Mouse (Mus musculus): ENCODE measurements around the gene Wscd1.
"Not testable (repeated sequence)": the region's sequence is repeated elsewhere in the genome, so short reads cannot be mapped to it uniquely, and the experiment has no call there.

Gene Wscd1

DNA sequence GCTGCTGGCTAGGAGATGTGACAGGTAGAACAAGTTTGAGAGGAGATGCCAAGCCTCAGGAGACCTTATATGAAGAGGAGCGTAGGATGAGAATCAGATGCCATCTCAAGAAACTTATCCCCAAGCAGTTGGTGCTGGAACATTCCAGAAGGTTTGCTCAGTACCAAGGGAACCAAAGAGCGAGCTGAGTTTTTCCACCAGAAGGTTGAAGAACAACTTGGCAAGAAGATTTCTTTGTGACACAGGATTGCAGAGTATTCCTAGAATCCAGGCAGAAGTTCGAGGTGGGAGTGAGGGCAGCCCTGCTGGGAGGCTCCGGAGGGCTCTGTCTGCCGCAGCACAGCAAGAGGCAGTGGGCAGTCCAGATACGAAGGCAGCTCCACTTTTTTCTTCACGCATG is 21.4 kb downstream of the Wscd1 start:
- no peak for DNase-seq

GRCm38 (mm10) chr11:71772056-71772455 is 22.3 kb downstream of the Wscd1 start:
- no peak for DNase-seq

GRCm38 (mm10) chr11:71772802-71773201 is 23.1 kb downstream of the Wscd1 start:
- DNase-seq = no peak

DNA sequence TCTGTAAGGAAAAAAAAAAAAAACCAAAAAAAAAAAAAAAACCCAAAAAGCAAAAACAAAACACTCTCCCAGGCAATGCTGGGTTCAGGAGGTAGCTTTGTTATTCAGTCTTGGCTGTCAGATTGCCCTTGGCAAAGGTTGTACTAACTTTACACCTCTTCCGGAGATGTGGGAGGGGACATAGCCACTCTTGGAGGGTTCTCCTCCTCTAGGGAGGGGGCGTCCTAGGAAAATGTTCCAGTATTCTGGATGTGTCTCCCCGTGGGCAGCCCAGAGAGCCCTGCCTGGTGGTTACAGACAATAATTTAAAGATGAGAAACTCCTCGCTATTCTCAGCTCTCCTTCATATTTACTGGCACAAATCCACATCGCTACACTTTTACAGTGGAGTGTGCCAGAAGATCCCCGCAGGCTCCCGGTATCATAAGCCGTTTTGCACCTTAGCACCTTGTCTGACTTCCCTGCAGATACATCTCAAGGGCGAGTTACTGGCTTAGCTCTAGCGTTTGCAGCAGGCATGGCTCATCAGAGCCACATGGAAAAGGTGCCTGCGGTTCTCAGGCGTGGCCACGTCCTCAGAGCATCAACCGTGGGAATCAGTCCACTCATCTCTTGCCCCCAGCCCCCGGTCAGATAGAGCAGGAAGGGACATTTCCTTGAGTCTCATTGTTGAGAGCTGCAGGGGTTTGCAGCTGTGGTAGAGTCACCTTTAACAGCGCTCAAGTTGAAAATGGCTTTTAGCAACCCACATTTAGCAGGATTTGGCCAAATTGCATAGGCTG is 24.5 kb downstream of the Wscd1 start:
- peak; percentile 55 for DNase-seq

DNA sequence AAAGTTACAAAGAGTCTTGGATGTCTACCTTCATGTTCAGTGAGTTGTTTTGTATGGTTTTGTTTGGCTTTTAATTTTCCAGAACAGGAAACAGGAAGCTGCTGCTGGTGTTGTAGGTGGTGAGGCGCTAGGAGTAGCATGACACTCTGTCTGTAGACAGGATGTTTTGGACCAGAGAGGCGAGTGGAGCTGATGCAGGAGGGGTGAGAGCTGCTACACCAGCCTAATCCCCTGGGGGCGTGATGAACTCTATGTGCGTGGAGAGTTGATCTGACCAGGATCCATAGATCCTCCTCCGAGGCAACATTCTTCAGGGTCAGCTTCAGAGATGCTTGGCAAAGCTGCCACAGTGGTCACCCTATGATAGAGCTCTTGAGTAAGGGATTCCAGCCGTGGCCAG is 25.3 kb downstream of the Wscd1 start:
- DNase-seq = peak; percentile 53

DNA sequence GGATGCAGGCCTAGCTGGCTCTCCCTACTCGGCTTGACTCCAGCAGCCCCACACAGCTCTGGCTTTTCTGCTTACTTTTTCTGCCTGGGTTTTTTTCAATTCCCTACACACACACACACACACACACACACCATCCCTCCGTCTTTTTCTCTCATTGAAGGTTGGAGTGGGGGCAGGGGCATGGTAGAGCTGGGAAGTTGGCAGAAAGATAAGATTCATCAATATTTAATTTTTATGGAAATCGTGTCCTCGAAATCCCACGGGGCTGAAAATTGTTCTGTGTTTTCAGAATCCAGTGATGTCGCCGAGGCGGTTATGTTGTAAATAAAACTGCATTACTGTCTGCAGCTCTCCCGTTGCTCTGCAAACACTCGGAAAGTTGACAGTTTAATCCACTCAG is 29.9 kb downstream of the Wscd1 start:
- DNase-seq = no peak

- DNase-seq = no peak
Measured at GRCm38 (mm10) chr11:71781737-71782354, 32.1 kb downstream of the Wscd1 start.

GRCm38 (mm10) chr11:71785499-71785898 is 35.8 kb downstream of the Wscd1 start:
- no peak for DNase-seq

DNA sequence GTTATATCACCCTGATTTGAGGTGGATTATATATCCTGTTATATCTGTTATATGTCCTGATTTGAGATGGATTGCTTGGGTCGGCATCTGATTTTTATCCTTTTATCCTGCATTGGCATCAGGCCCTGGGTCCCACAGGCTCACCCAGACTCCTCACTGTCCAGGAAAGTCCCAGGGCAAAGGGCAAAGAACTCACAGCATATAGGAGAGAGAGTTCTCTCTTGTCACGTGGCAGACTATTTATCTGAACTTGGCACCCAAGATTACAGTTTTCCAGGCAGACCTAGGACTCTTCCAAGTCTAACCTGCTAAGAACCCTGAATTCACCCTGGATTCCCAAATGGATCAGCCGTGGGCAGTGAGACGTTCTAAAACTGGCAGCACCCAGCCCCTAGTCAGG is 38.5 kb downstream of the Wscd1 start:
- peak; percentile 15 for DNase-seq

- no peak for DNase-seq
Measured at GRCm38 (mm10) chr11:71790227-71790626, 40.5 kb downstream of the Wscd1 start.

GRCm38 (mm10) chr11:71799206-71799605 is 49.5 kb downstream of the Wscd1 start:
- DNase-seq = no peak

DNA sequence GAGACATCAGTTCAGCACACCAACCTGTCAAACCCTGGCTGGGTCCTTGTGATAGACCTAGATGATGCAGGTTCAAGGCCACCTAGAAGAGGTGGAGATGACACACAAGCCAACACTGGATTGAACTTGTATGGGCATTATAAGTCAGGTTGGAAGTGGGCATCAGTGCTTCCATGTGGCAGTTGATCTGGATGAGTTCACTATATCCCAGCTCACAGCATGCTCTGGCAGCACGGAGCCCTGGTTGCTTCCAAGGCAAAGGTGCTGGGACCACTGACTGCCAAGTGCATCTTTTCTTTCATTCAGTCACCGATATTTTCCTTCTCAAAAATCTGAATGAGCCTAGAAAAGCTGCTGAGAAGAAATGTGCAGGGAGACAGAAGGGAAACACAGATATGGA is 58.8 kb downstream of the Wscd1 start:
- DNase-seq = no peak

- DNase-seq = no peak
Measured at GRCm38 (mm10) chr11:71811828-71812227, 62.1 kb downstream of the Wscd1 start.

- DNase-seq = no peak
Measured at GRCm38 (mm10) chr11:71812921-71813320, 63.2 kb downstream of the Wscd1 start.

- no peak for DNase-seq
Measured at GRCm38 (mm10) chr11:71814511-71814910, 64.8 kb downstream of the Wscd1 start.

DNA sequence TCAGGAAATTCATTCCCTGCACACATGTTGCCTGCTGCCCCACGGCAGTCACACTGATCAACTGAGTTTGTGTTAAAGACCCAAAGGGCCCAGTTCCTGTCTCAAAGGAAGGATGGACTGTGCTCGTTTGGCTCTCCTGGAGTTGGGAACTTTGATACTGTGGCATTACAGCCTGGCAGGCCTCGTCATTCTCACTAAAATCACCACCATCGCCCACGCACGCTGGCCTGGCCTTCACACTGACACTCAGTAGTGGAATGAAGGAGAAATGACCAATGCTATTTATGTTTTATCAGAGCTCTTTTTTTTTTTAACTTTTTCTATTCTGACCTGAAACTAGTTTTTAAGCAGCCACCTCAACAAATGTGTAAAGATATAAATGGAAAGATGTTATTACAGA is 65.6 kb downstream of the Wscd1 start:
- no peak for DNase-seq

GRCm38 (mm10) chr11:71816918-71817317 is 67.2 kb downstream of the Wscd1 start:
- DNase-seq = peak; percentile 3

- DNase-seq = peak; percentile 65
Measured at GRCm38 (mm10) chr11:71817341-71817740, 67.6 kb downstream of the Wscd1 start.

- DNase-seq = peak; percentile 54
Measured at GRCm38 (mm10) chr11:71818111-71818510, 68.4 kb downstream of the Wscd1 start.

GRCm38 (mm10) chr11:71819901-71820300 is 70.2 kb downstream of the Wscd1 start:
- no peak for DNase-seq

GRCm38 (mm10) chr11:71820847-71821246 is 71.1 kb downstream of the Wscd1 start:
- DNase-seq = no peak

GRCm38 (mm10) chr11:71821526-71821925 is 71.8 kb downstream of the Wscd1 start:
- DNase-seq = not testable (repeated sequence)

- DNase-seq = no peak
Measured at GRCm38 (mm10) chr11:71822031-71822430, 72.3 kb downstream of the Wscd1 start.

- no peak for DNase-seq
Measured at GRCm38 (mm10) chr11:71824971-71825370, 75.3 kb downstream of the Wscd1 start.
